Mouse (Mus musculus): Measurements from ENCODE around the gene Mbd6.

Mbd6 gene

GRCm38 (mm10) chr10:127266112-127267091 is 22.4 kb downstream of the Mbd6 start, which contains the start of gene Dctn2:
Dctn2 (plus strand) TSS chr10:127266368.
- Histone ChIP-seq H3K27me3 (ENCODE audit: control insufficient read depth, insufficient read depth, low read length, poor library complexity, severe bottlenecking) (no peaks in the 10 kb centered on the region), H3K36me3 (ENCODE audit: control insufficient read depth, insufficient read depth, low read length, poor library complexity, severe bottlenecking) (no peaks in the 10 kb centered on the region)
- peak; percentile 95 for DNase-seq (ENCODE audit: low read depth, low spot score)

- no peaks in the 10 kb centered on the region for H3K36me3 ChIP-seq (ENCODE audit: control insufficient read depth, insufficient read depth, low read length, poor library complexity, severe bottlenecking)
- DNase-seq (ENCODE audit: low read depth, low spot score) = peak; percentile 53
- no peaks in the 10 kb centered on the region for H3K27me3 ChIP-seq (ENCODE audit: control insufficient read depth, insufficient read depth, low read length, poor library complexity, severe bottlenecking)
These were observed 23.1 kb downstream of the Mbd6 start for GRCm38 (mm10) chr10:127265727-127266111.

GRCm38 (mm10) chr10:127264971-127265370 is 23.8 kb downstream of the Mbd6 start:
- DNase-seq (ENCODE audit: low read depth, low spot score) = no peak
- Histone ChIP-seq H3K36me3 (ENCODE audit: control insufficient read depth, insufficient read depth, low read length, poor library complexity, severe bottlenecking) (no peaks in the 10 kb centered on the region), H3K27me3 (ENCODE audit: control insufficient read depth, insufficient read depth, low read length, poor library complexity, severe bottlenecking) (no peaks in the 10 kb centered on the region)

- H3K27me3 ChIP-seq (ENCODE audit: control insufficient read depth, insufficient read depth, low read length, poor library complexity, severe bottlenecking) = no peaks in the 10 kb centered on the region
- H3K36me3 ChIP-seq (ENCODE audit: control insufficient read depth, insufficient read depth, low read length, poor library complexity, severe bottlenecking) = no peaks in the 10 kb centered on the region
- no peak for DNase-seq (ENCODE audit: low read depth, low spot score)
These were observed 24.5 kb downstream of the Mbd6 start for GRCm38 (mm10) chr10:127264336-127264735.

GRCm38 (mm10) chr10:127263631-127264030 is 25.2 kb downstream of the Mbd6 start:
- no peaks in the 10 kb centered on the region for H3K27me3 ChIP-seq (ENCODE audit: control insufficient read depth, insufficient read depth, low read length, poor library complexity, severe bottlenecking)
- no peaks in the 10 kb centered on the region for H3K36me3 ChIP-seq (ENCODE audit: control insufficient read depth, insufficient read depth, low read length, poor library complexity, severe bottlenecking)
- no peak for DNase-seq (ENCODE audit: low read depth, low spot score)

GRCm38 (mm10) chr10:127262548-127263398 is 26.0 kb downstream of the Mbd6 start, which contains the start of gene Kif5a:
Kif5a (minus strand) TSS chr10:127263348.
- H3K27me3 ChIP-seq (ENCODE audit: control insufficient read depth, insufficient read depth, low read length, poor library complexity, severe bottlenecking) = no peaks in the 10 kb centered on the region
- DNase-seq (ENCODE audit: low read depth, low spot score) = peak; percentile 43
- no peaks in the 10 kb centered on the region for H3K36me3 ChIP-seq (ENCODE audit: control insufficient read depth, insufficient read depth, low read length, poor library complexity, severe bottlenecking)

GRCm38 (mm10) chr10:127261706-127262547 is 26.9 kb downstream of the Mbd6 start:
- no peaks in the 10 kb centered on the region for H3K27me3 ChIP-seq (ENCODE audit: control insufficient read depth, insufficient read depth, low read length, poor library complexity, severe bottlenecking)
- DNase-seq (ENCODE audit: low read depth, low spot score) = no peak
- no peaks in the 10 kb centered on the region for H3K36me3 ChIP-seq (ENCODE audit: control insufficient read depth, insufficient read depth, low read length, poor library complexity, severe bottlenecking)

GRCm38 (mm10) chr10:127258489-127258888 is 30.3 kb downstream of the Mbd6 start:
- no peaks in the 10 kb centered on the region for H3K36me3 ChIP-seq (ENCODE audit: control insufficient read depth, insufficient read depth, low read length, poor library complexity, severe bottlenecking)
- peak; percentile 14 for DNase-seq (ENCODE audit: low read depth, low spot score)
- no peaks in the 10 kb centered on the region for H3K27me3 ChIP-seq (ENCODE audit: control insufficient read depth, insufficient read depth, low read length, poor library complexity, severe bottlenecking)

GRCm38 (mm10) chr10:127257790-127258189 is 31.0 kb downstream of the Mbd6 start:
- no peaks in the 10 kb centered on the region for H3K36me3 ChIP-seq (ENCODE audit: control insufficient read depth, insufficient read depth, low read length, poor library complexity, severe bottlenecking)
- no peak for DNase-seq (ENCODE audit: low read depth, low spot score)
- H3K27me3 ChIP-seq (ENCODE audit: control insufficient read depth, insufficient read depth, low read length, poor library complexity, severe bottlenecking) = no peaks in the 10 kb centered on the region

- H3K36me3 ChIP-seq (ENCODE audit: control insufficient read depth, insufficient read depth, low read length, poor library complexity, severe bottlenecking) = no peaks in the 10 kb centered on the region
- H3K27me3 ChIP-seq (ENCODE audit: control insufficient read depth, insufficient read depth, low read length, poor library complexity, severe bottlenecking) = no peaks in the 10 kb centered on the region
- DNase-seq (ENCODE audit: low read depth, low spot score) = no peak
These were observed 33.0 kb downstream of the Mbd6 start for GRCm38 (mm10) chr10:127255625-127256345.

GRCm38 (mm10) chr10:127250810-127251209 is 38.0 kb downstream of the Mbd6 start:
- H3K27me3 ChIP-seq (ENCODE audit: control insufficient read depth, insufficient read depth, low read length, poor library complexity, severe bottlenecking) = no peaks in the 10 kb centered on the region
- H3K36me3 ChIP-seq (ENCODE audit: control insufficient read depth, insufficient read depth, low read length, poor library complexity, severe bottlenecking) = no peaks in the 10 kb centered on the region
- no peak for DNase-seq (ENCODE audit: low read depth, low spot score)

- no peaks in the 10 kb centered on the region for H3K36me3 ChIP-seq (ENCODE audit: control insufficient read depth, insufficient read depth, low read length, poor library complexity, severe bottlenecking)
- no peak for DNase-seq (ENCODE audit: low read depth, low spot score)
- H3K27me3 ChIP-seq (ENCODE audit: control insufficient read depth, insufficient read depth, low read length, poor library complexity, severe bottlenecking) = no peaks in the 10 kb centered on the region
These were observed 50.5 kb downstream of the Mbd6 start for GRCm38 (mm10) chr10:127238241-127238824.

- no peaks in the 10 kb centered on the region for H3K27me3 ChIP-seq (ENCODE audit: control insufficient read depth, insufficient read depth, low read length, poor library complexity, severe bottlenecking)
- no peak for DNase-seq (ENCODE audit: low read depth, low spot score)
- H3K36me3 ChIP-seq (ENCODE audit: control insufficient read depth, insufficient read depth, low read length, poor library complexity, severe bottlenecking) = no peaks in the 10 kb centered on the region
These were observed 52.3 kb downstream of the Mbd6 start for GRCm38 (mm10) chr10:127236541-127236940.

Data from splenic B cell, adult 2 months (primary cell).